Mouse (Mus musculus) heart, adult 2 months (tissue): Measurements from ENCODE around the gene Asah2.

ENCODE experiments used
- CTCF ChIP-seq: fragments of 200-600 bp; IDR thresholded peaks from 2 replicates; pipeline ENCODE4 v1.8.1; 2022; ENCODE audit warnings: antibody characterized with exemption, mild to moderate bottlenecking, moderate library complexity
- EP300 ChIP-seq: fragments of 200-500 bp; IDR thresholded peaks from 2 replicates; pipeline ENCODE4 v1.6.1; 2011; ENCODE audit warnings: low read depth, low read length, control low read depth; ENCODE audit not compliant: insufficient read depth
- POLR2A ChIP-seq: fragments of 200-500 bp; IDR thresholded peaks from 2 replicates; pipeline ENCODE4 v1.6.1; 2011; ENCODE audit warnings: mild to moderate bottlenecking, low read depth, low read length, control low read depth; ENCODE audit not compliant: insufficient read depth

- TF ChIP-seq EP300 = no peak
- TF ChIP-seq POLR2A = no peak
- TF ChIP-seq CTCF = no peak
Measured at GRCm38 (mm10) chr19:32061294-32061693, 46.7 kb downstream of the Asah2 start.
